Mouse (Mus musculus) neural tube, embryonic 14.5 days (tissue): Measurements from ENCODE around the gene Arid5b. TPM values are rescaled to one million over a fixed set of nuclear protein-coding genes. Genes with fewer than 3 reads are reported as not detected.

Experiments
- ATAC-seq: fragments of 200-750 bp; cut with Nextera tagmentation; 2 replicates; pipeline ENCODE4 v1.8.0; 2017; ENCODE audit warnings: low read depth, mild to moderate bottlenecking, moderate TSS enrichment, moderate library complexity
- H3K27ac ChIP-seq: fragments of 300-500 bp; sonication (generic); 2 replicates; pipeline ENCODE4 v1.5.1; 2014; ENCODE audit warnings: low read depth, mild to moderate bottlenecking, control low read depth, low read length, moderate library complexity, mixed read lengths
- H3K27me3 ChIP-seq: fragments of 300-500 bp; sonication (generic); 2 replicates; pipeline ENCODE4 v1.6.1; 2014; ENCODE audit warnings: low read length; ENCODE audit not compliant: control insufficient read depth, insufficient read depth
- H3K36me3 ChIP-seq: fragments of 300-500 bp; sonication (generic); 2 replicates; pipeline ENCODE4 v1.6.1; 2014; ENCODE audit warnings: low read length, mixed read lengths; ENCODE audit not compliant: control insufficient read depth, insufficient read depth
- H3K4me1 ChIP-seq: fragments of 300-500 bp; sonication (generic); 2 replicates; pipeline ENCODE4 v1.6.1; 2014; ENCODE audit warnings: low read length; ENCODE audit not compliant: control insufficient read depth, insufficient read depth
- H3K4me2 ChIP-seq: fragments of 300-500 bp; sonication (generic); 2 replicates; pipeline ENCODE4 v1.6.1; 2014; ENCODE audit warnings: mild to moderate bottlenecking, low read depth, low read length, control low read depth
- H3K4me3 ChIP-seq: fragments of 300-500 bp; sonication (generic); 2 replicates; pipeline ENCODE4 v1.5.1; 2014; ENCODE audit warnings: low read depth, low read length, control low read depth, mixed read lengths
- H3K9ac ChIP-seq: fragments of 300-500 bp; sonication (generic); replicated peaks from 2 replicates; pipeline ENCODE4 v1.6.1; 2014; ENCODE audit warnings: low read depth, mild to moderate bottlenecking, control low read depth, low read length, mixed read lengths
- H3K9me3 ChIP-seq: fragments of 300-500 bp; sonication (generic); 2 replicates; pipeline ENCODE4 v1.6.1; 2016; ENCODE audit warnings: low read length; ENCODE audit not compliant: control insufficient read depth
- WGBS: fragments of 180-500 bp; shearing (Covaris S2); extraction: QIAGEN DNeasy Blood & Tissue Kit; methylation state at CpG from one replicate; pipeline ENCODE4 v1.1.7; 2014; 5-methylcytosine and 5-hydroxymethylcytosine counted together
- polyA plus RNA-seq: library from polyadenylated mRNA; unstranded; fragments of >200 nt; fragmentation: Nextera tagmentation; extraction: Ambion mirVana; gene quantifications from 2 replicates; pipeline ENCODE4 v1.2.1, GENCODE M21; 2014

The Arid5b gene
- polyA plus RNA-seq, 1 experiment from 2014 or later, result 26.2 TPM

DNA sequence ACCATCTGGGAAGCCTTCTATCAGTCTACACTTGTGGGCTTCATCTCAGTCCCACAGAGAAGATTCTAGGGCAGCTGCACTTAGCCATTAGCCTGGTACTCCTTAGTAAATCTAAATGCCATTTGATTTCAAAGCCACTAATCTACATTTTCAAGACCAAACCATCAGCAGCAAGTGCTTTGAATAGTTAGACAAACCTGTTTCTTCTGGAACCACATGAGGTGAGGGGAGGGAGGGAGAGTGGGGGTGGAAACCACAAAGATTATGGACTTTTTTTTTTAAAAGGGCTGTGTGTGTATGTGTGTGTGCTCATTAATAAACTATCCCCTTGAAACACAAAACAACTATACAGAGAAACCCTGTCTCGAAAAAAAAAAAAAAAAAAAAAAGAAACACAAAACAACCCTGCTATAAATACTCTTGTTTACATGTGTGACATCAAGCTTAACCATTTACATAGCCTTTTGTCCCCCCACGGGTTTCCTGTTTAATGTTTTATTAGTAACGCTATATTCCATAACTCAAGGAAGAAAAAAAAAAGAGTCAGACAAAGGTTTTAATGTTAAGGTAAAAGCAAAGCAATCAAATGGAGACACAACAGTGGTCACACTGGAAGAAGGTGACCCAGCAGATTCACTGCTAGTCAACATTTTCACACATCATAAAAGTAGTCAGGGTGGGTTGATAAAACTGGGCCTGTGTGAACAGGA is 38.3 kb downstream of the Arid5b start:
- ATAC-seq, result no peak
- Histone ChIP-seq H3K9ac (no peak overlapping the region), H3K4me1 (0 out of 2 replicates have a peak, but pooled peaks cover 6% of the 10 kb centered on the region), H3K36me3 (peaks cover 12% of the 10 kb centered on the region; the same call in 1 of the 2 replicates), H3K4me3 (no peak overlapping the region), H3K9me3 (no peaks in the 10 kb centered on the region), H3K27ac (no peak overlapping the region), H3K27me3 (no peaks in the 10 kb centered on the region), H3K4me2 (no peak overlapping the region)
- WGBS, result 68% methylated on average over 3 of the region's 3 CpGs

DNA sequence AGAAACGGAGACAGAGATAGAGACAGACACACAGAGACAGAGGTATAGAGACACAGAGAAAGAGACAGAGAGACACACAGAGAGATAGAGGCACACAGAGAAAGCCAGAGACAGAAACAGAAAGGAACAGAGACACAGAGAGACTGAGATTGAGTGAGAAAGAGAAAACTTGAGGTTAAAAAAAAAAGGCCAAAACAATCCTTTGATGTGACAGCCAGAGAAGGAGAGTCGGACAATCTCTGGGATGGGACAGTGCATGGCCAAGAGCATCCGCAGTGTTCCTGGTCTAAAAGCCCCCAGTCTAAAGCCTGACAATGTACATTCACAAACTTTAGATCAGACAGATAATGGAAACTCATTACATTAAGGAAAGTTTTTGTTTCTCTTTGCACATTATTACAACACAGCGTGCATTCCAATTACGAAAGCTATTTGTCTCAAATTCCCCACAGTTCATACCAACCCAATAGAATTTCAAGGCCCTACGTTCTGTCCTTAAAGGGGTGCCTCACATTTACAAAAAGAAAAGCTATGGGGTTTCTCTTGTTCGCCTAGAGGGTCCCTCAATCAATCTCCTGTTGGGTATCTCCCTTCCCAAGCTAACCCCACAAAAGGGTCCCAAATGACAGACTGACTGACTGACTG is 39.0 kb downstream of the Arid5b start:
- H3K27ac ChIP-seq, result no peak overlapping the region
- H3K9me3 ChIP-seq, result no peaks in the 10 kb centered on the region
- peaks cover 12% of the 10 kb centered on the region; the same call in 1 of the 2 replicates for H3K36me3 ChIP-seq
- no peak overlapping the region for H3K9ac ChIP-seq
- H3K4me1 ChIP-seq, result 0 out of 2 replicates have a peak, but pooled peaks cover 6% of the 10 kb centered on the region
- H3K4me3 ChIP-seq, result no peak overlapping the region
- no peak for ATAC-seq
- H3K4me2 ChIP-seq, result no peak overlapping the region
- 66% methylated on average over 7 of the region's 7 CpGs for WGBS
- H3K27me3 ChIP-seq, result no peaks in the 10 kb centered on the region

DNA sequence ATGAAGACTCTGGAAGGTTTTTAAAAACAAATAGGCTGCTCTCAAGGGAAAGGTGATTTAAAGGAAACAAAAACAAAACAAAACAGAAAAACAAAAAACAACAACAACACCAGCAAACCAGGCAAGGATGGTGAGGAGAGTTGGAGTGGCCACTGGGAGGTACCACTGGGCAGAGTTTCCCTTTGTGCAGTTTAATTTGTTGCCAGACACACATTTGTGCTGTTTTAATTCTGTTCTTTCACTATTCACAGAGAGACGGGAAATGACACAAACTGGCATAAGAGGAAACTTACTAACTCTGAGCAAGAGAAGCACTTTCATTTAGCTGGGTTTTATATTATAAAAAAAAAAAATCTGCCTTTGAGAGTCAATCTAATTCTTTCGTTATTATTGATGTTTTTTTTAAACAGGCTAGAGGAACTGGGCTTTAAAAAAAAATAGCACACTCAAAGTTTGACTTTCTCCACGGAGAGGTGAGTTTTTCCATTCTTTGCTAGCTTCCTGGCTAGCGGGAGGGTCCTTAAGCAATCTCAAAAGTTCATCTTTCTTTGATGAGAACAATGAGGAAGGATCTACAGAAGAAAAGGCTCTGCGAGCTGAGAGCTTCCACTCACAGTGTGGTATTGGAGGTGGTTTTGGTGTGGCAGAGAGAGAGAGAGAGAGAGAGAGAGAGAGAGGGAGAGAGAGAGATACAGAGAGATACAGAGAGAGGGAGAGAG is 39.7 kb downstream of the Arid5b start:
- WGBS, result 51% methylated on average over 5 of the region's 5 CpGs
- H3K9ac ChIP-seq, result no peak overlapping the region
- H3K9me3 ChIP-seq, result no peaks in the 10 kb centered on the region
- H3K27me3 ChIP-seq, result no peaks in the 10 kb centered on the region
- H3K4me2 ChIP-seq, result no peak overlapping the region
- H3K4me3 ChIP-seq, result no peak overlapping the region
- no peak overlapping the region for H3K27ac ChIP-seq
- no peak for ATAC-seq
- 0 out of 2 replicates have a peak, but pooled peaks cover 6% of the 10 kb centered on the region for H3K4me1 ChIP-seq
- peaks cover 12% of the 10 kb centered on the region; the same call in 1 of the 2 replicates for H3K36me3 ChIP-seq

DNA sequence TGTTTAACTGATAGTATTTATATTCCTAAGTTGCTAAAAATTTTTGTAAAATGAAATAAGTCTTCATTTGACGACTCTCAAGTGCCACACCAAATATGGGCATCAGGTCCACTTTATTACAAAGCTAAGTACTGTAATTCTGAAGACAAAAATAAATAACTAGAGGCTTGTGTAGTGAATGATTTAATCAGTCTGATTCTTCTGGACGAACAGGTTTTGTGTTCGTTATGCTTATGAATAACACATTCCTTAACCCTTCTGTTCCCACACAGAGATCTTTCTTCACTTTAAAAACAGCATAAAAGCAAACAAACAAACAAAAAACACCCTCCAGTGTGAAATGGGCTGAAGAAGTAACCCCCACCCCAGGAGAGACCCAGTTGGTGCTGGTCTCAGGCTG is 40.4 kb downstream of the Arid5b start:
- Histone ChIP-seq H3K4me3 (no peak overlapping the region), H3K27me3 (no peaks in the 10 kb centered on the region), H3K36me3 (peaks cover 12% of the 10 kb centered on the region; the same call in 1 of the 2 replicates), H3K4me1 (0 out of 2 replicates have a peak, but pooled peaks cover 6% of the 10 kb centered on the region), H3K9ac (no peak overlapping the region), H3K4me2 (no peak overlapping the region), H3K9me3 (no peaks in the 10 kb centered on the region), H3K27ac (no peak overlapping the region)
- ATAC-seq, result no peak
- 45% methylated on average over 3 of the region's 3 CpGs for WGBS

DNA sequence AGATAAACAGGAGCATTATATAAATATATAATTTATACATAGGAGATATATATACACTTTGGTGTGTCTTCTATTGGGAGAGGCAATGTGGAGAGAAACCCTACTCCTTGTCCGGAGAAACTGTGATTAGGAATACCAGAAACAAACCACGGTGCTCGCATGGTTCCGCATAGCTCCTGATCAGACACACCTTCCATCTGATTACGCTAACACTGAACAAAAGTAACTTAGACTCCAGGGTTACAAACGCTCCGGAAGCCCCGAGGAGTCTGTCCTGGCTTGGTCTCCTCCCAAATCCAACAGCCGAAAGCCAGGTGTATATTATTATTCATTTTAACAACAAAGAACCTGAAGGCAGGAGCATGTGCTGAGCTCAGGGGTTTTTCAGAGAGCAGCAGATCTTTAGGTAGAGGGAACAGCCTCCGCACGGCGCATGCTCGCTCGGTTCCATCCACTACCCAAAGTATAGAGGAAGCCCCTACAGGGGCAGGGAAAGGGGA is 41.5 kb downstream of the Arid5b start:
- no peak overlapping the region for H3K4me2 ChIP-seq
- H3K27ac ChIP-seq, result no peak overlapping the region
- H3K9ac ChIP-seq, result no peak overlapping the region
- no peak for ATAC-seq
- WGBS, result 86% methylated on average over 14 of the region's 14 CpGs
- H3K36me3 ChIP-seq, result peaks cover 3% of the 10 kb centered on the region; the same call in 1 of the 2 replicates
- H3K27me3 ChIP-seq, result no peaks in the 10 kb centered on the region
- H3K9me3 ChIP-seq, result no peaks in the 10 kb centered on the region
- H3K4me1 ChIP-seq, result 0 out of 2 replicates have a peak, but pooled peaks cover 6% of the 10 kb centered on the region
- no peak overlapping the region for H3K4me3 ChIP-seq

DNA sequence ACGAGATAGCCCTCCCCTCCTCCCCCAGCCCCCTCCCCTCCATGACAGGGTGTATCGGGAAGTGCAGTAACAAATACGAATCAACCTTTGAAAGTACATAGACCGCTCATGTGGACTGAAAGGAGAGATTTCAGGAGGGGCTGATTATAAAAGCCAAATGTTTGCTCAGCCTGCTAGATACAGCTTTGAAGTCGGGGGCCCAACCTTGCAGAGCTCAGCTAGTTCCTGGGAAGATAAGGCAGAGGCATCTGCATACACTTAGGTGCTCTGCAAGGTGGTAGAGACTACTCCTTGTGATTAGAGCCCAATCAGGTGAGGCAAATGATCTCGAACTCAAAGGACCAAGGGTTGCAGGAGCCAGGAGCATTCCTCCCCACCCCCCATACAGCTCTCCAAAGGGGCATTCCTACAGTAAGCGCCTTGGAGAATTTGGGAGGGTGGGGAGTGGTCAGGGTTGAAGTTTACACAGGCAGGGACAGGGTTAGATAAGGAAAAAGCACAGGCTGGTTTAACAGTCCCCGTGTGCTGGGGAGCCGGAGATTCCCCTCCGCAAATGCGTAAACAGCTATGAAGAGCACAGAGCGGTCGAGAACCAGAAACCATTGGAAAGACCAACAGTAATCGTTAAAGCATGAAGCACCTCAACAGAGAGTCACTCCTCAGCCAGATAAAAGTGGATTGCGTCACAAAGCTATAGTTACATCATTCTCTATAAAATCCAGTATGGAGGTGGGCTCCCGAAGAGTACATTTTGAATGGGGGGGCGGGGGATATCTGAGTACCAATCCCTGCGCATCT is 47.0 kb downstream of the Arid5b start:
- no peak overlapping the region for H3K4me3 ChIP-seq
- no peak overlapping the region for H3K9ac ChIP-seq
- H3K9me3 ChIP-seq, result no peaks in the 10 kb centered on the region
- H3K27ac ChIP-seq, result no peak overlapping the region
- H3K27me3 ChIP-seq, result no peaks in the 10 kb centered on the region
- 69% methylated on average over 18 of the region's 18 CpGs for WGBS
- no peaks in the 10 kb centered on the region for H3K4me1 ChIP-seq
- ATAC-seq, result no peak
- no peak overlapping the region for H3K4me2 ChIP-seq
- no peaks in the 10 kb centered on the region for H3K36me3 ChIP-seq

DNA sequence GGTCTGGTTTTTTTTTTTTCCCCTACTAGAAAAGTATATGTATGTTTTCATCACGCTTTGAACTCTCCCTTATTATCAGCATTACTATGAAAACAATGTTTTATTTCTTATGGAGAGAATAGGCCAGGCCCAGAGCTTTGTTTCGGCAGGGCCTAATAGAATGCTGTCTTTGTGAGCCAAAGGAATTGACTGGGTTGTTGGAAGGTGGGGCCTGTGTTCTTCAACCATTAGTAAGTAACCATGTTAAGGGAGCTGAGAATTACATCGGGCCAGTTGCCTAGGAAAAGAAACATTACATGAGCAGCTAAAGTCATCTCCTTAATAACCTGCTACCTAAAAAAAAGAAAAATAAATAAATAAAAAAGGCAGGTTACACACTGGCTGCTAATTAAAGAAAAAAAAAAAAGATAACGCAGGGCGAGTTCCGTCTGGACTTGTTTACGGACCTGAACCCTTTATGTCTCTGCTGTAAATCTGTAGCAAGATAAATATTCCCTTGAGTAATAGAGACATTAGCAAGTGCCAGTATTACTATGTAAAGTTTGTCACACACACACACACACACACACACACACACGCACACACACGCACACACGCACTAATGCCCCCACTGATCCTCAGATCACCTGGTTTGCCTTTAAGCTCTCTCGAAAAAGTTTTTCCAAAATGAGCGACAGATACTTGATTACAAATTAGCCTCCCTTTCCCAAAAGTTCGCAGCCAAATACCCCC is 47.7 kb downstream of the Arid5b start:
- no peak overlapping the region for H3K9ac ChIP-seq
- no peak for ATAC-seq
- H3K27ac ChIP-seq, result no peak overlapping the region
- no peak overlapping the region for H3K4me2 ChIP-seq
- H3K27me3 ChIP-seq, result no peaks in the 10 kb centered on the region
- H3K36me3 ChIP-seq, result no peaks in the 10 kb centered on the region
- 59% methylated on average over 13 of the region's 13 CpGs for WGBS
- H3K4me1 ChIP-seq, result no peaks in the 10 kb centered on the region
- H3K9me3 ChIP-seq, result no peaks in the 10 kb centered on the region
- no peak overlapping the region for H3K4me3 ChIP-seq
